Mouse (Mus musculus): ENCODE measurements around the gene Hspb9.

Hspb9 gene

DNA sequence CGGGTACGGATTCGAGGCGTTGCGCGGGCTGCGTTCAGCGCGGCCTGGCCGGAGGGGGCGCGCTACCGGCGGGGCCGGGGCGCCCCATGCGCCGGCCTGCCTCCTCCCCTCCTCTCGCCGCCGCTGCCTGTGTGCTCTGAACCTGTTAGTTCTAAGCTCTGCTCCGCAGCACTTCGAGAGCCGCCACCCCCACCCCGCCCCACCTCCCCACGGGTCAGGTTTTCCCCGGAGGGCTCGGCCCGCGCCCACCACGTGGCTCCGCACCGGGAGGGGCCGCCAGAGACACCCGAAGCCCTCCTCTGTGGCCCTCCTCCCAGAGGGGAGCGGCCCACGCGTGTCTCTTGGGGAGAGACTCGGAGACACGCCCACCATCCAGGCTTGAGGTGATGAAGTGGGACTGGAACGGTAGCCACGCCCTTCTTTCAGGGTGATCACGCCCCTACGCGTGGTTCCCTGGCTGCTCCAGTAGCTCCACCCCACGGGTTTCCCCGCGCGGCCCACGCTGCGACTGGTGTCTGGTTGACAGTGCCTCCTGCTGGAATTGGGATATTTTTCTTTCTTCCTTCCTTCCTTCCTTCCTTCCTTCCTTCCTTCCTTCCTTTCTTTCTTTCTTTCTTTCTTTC lies 46.1 kb downstream of the Hspb9 start, which contains the start of gene Kcnh4:
Gene Kcnh4, minus strand, starts transcription at position 332 of the 623 bp plus-strand sequence.
- DNase-seq (ENCODE audit: low spot score), result no peak

DNA sequence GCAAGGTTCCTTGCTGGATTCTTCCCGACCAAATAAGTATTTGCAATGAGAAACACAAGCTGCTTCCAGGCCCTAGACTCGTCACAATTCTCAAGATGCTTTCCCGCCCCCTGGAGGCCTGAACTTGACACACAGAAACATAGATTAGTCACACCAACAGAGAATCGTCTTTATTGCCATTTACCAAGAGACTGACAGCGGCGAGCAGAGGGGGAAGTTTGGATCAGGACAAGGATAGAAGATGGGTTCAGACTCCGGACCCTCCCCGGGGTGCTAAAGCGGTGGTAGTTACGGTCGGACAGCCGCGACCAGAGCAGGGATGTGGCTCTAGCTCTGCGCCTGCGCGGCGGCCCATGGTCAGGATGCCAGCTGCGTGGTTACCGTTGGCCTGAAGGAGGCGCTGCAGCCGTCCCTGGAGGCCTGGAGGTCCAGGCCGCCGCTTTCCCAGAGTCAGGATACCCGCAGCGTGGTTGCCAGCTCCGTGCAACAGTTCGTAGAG lies 47.9 kb downstream of the Hspb9 start:
- DNase-seq (ENCODE audit: low spot score), result peak; percentile 87

DNA sequence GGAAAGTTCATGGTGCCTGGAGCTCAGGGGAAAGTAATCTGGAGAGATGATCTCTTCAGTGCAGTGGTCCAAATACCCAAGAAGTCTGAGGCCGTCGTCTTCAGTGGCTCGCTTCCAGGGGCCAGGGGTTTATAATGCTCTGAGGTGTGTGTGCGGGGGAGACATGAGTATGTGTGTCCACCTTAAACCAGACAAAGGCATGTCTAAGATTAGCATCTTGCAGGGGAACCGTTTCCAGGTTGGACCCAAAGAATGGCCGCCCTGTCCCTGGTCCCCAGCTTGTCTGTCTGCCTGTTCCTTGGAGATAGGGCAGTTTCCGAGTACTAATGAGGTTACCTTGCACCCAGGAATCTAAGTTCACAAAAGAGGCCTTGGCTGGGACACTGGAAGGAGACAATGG lies 49.2 kb downstream of the Hspb9 start, which contains the start of gene Hcrt:
Gene Hcrt, minus strand, starts transcription at position 101 of the 400 bp plus-strand sequence.
- DNase-seq (ENCODE audit: low spot score), result no peak
